Mouse (Mus musculus): ENCODE measurements around the gene Thbs1. TPM values are rescaled to one million over a fixed set of nuclear protein-coding genes. Genes with fewer than 3 reads are reported as not detected.

Gene Thbs1
- polyA plus RNA-seq, 1 experiment from 2014 or later, result 45.1 TPM

Other genes starting within 250 kb of the Thbs1 start
- gene Fsip1, start 145.1 kb downstream of the Thbs1 start, polyA plus RNA-seq (2015; fragmentation: Nextera tagmentation; extraction: Ambion mirVana), result 0.14 TPM in 1 of 2 replicates, not detected in the other